16 mouse cellular contexts compared by ENCODE assay signal in the genomic region with DNA sequence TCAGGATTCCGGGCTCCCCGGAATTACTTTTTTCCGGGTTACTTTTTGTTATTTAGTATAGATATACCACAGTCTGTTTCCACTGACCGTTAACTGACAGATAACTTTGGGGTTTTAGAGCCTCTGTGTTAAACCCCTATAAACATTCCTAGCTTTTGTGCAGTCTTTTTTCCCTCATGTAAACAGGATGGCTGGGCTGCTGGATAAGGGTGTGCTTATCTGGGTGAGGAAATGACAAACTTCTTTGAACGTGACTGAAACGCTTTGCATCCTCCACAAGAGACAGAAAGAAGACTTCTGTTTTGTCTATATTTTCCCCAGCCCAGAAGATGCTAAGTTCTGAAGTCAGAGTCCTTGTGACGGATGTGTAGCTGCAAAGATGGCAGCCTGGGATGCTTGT. TPM values are rescaled to one million over a fixed set of nuclear protein-coding genes. Genes with fewer than 3 reads are reported as not detected.
A peak's percentile ranks its signal among the peaks of the same experiment; 100 is the strongest.
DNase-seq lines count a peak whose midpoint lies in the region; ATAC-seq and TF ChIP-seq lines count a peak whose summit lies in the region.
"Had no signal": no experiment of that assay in that cellular context is flagged by ENCODE, and none has a peak within 500 bp of the region (broad histone marks: within the 10 kb centered on the region; RNA-seq: fewer than 3 reads in every experiment).

No protein-coding gene starts in this region.

- no peaks in the 10 kb centered on the region for H3K9me3 ChIP-seq in heart, embryonic 11.5 days (replicated peaks; ENCODE audit: control insufficient read depth, low read length)
- H3K9me3 ChIP-seq in liver, embryonic 13.5 days (replicated peaks), result no peaks in the 10 kb centered on the region
- H3K9me3 ChIP-seq: G1E; intestine, embryonic 15.5 days; midbrain, embryonic 13.5 days; neural tube, embryonic 12.5 days had no signal

- H3K4me2 ChIP-seq in heart, embryonic 11.5 days, result no peak overlapping the region
- no peak overlapping the region for H3K4me2 ChIP-seq in liver, embryonic 13.5 days
- H3K4me2 ChIP-seq: intestine, embryonic 15.5 days; midbrain, embryonic 13.5 days; neural tube, embryonic 12.5 days had no signal

- TF ChIP-seq CTCF in liver, adult 2 months (IDR thresholded peaks at IDR 0.05; ENCODE audit: low read depth, low read length), result no peak

- H3K27me3 ChIP-seq in heart, embryonic 11.5 days (ENCODE audit: control insufficient read depth, insufficient read depth, low read length), result no peaks in the 10 kb centered on the region
- no peaks in the 10 kb centered on the region for H3K27me3 ChIP-seq in liver, adult 2 months (ENCODE audit: control insufficient read depth, insufficient read depth, low read length)
- H3K27me3 ChIP-seq in liver, embryonic 13.5 days, result no peaks in the 10 kb centered on the region
- H3K27me3 ChIP-seq: intestine, embryonic 15.5 days; midbrain, embryonic 13.5 days; neural tube, embryonic 12.5 days had no signal

- DNase-seq in heart, adult 18-20 months, result no peak
- peak; percentile 27 for DNase-seq in liver, adult 2 months (ENCODE audit: extremely low read depth, low read depth, low spot score)
- no peak for DNase-seq in liver
- DNase-seq in liver, embryonic 13.5 days, result no peak
- peak; percentile 61 for DNase-seq in lung, postnatal 25 days (ENCODE audit: low spot score)
- no peak for DNase-seq in cerebellum, adult 18-20 months
- DNase-seq in thymus, adult 18-20 months, result no peak
- DNase-seq: cerebellum, postnatal 25 days; left cerebral cortex, postnatal 4 days; right cerebral cortex, adult 18-20 months; thymus, postnatal 4 days had no signal

- no peaks in the 10 kb centered on the region for H3K79me2 ChIP-seq in liver, adult 2 months (ENCODE audit: control insufficient read depth, insufficient read depth, low read length)

- no peaks in the 10 kb centered on the region for H3K36me3 ChIP-seq in heart, embryonic 11.5 days (ENCODE audit: control insufficient read depth, insufficient read depth, low read length)
- H3K36me3 ChIP-seq in liver, adult 2 months (ENCODE audit: control insufficient read depth, insufficient read depth, low read length), result no peaks in the 10 kb centered on the region
- no peaks in the 10 kb centered on the region for H3K36me3 ChIP-seq in liver, embryonic 13.5 days
- H3K36me3 ChIP-seq: G1E; intestine, embryonic 15.5 days; midbrain, embryonic 13.5 days; neural tube, embryonic 12.5 days had no signal

- no peak for ATAC-seq in heart, embryonic 11.5 days (replicated peaks; ENCODE audit: insufficient number of reproducible peaks, low FRiP score, low TSS enrichment)
- ATAC-seq in liver, embryonic 13.5 days (ENCODE audit: low read depth), result peak; percentile 57
- ATAC-seq: intestine, embryonic 15.5 days; midbrain, embryonic 13.5 days had no signal

- H3K4me3 ChIP-seq in heart, embryonic 11.5 days (ENCODE audit: low read depth, low read length), result no peak overlapping the region
- H3K4me3 ChIP-seq in liver, adult 2 months (ENCODE audit: insufficient read depth, low read depth, low read length), result no peak overlapping the region
- H3K4me3 ChIP-seq in liver, embryonic 13.5 days (replicated peaks), result no peak overlapping the region
- H3K4me3 ChIP-seq: intestine, embryonic 15.5 days; midbrain, embryonic 13.5 days; neural tube, embryonic 12.5 days had no signal

- H3K27ac ChIP-seq in heart, embryonic 11.5 days (ENCODE audit: low read depth, low read length), result peak overlapping the region; percentile 57; the same call in 1 of the 2 replicates
- peak overlapping the region; percentile 27; the same call in 1 of the 2 replicates for H3K27ac ChIP-seq in liver, adult 2 months (replicated peaks; ENCODE audit: insufficient read depth, low read depth, low read length)
- H3K27ac ChIP-seq in liver, embryonic 13.5 days, result peak overlapping the region; percentile 23; the same call in 1 of the 2 replicates
- H3K27ac ChIP-seq: intestine, embryonic 15.5 days; midbrain, embryonic 13.5 days; neural tube, embryonic 12.5 days had no signal

- H3K4me1 ChIP-seq in heart, embryonic 11.5 days (ENCODE audit: control insufficient read depth, insufficient read depth, low read length), result peaks cover 11% of the 10 kb centered on the region
- no peaks in the 10 kb centered on the region for H3K4me1 ChIP-seq in liver, adult 2 months (ENCODE audit: control insufficient read depth, insufficient read depth, low read length)
- peaks cover 20% of the 10 kb centered on the region for H3K4me1 ChIP-seq in liver, embryonic 13.5 days (replicated peaks)

- WGBS in heart, embryonic 11.5 days (ENCODE audit: insufficient replicate concordance), result 43% methylated on average over 7 of the region's 7 CpGs
- WGBS in liver, adult 2 months, result 66% methylated on average over 7 of the region's 7 CpGs
- WGBS in liver, embryonic 13.5 days (ENCODE audit: insufficient replicate concordance), result 21% methylated on average over 7 of the region's 7 CpGs

- no peak overlapping the region for H3K9ac ChIP-seq in heart, embryonic 11.5 days (ENCODE audit: low read depth, low read length)
- no peak overlapping the region for H3K9ac ChIP-seq in liver, adult 2 months (ENCODE audit: low read depth, low read length)
- no peak overlapping the region for H3K9ac ChIP-seq in liver, embryonic 13.5 days
- H3K9ac ChIP-seq: intestine, embryonic 15.5 days; midbrain, embryonic 13.5 days; neural tube, embryonic 12.5 days had no signal

- no peak for TF ChIP-seq POLR2A in liver, adult 2 months (IDR thresholded peaks at IDR 0.05; ENCODE audit: extremely low read depth, insufficient read depth, low read length)

RNA-seq across cellular contexts. Expression of gene Mest, which starts 10.9 kb away (rescaled TPM):
- polyA plus RNA-seq in heart, embryonic 11.5 days (2014; fragmentation: Nextera tagmentation; extraction: Ambion mirVana), result 4,075 and 4,306 TPM in 2 replicates
- 1 to 10 TPM; 5.4 to 6.8 TPM for total RNA-seq in heart, adult 18-20 months (2021)
- total RNA-seq in liver, adult 2 months (2014; rRNA removed), result 1.9 and 9.4 TPM in 2 replicates
- polyA plus RNA-seq in liver, adult 2 months (2012; rRNA removed), result 7.1 and 8.6 TPM in 2 replicates
- 185 and 233 TPM in 2 replicates for polyA plus RNA-seq in liver, embryonic 13.5 days (2015; fragmentation: Nextera tagmentation; extraction: Ambion mirVana)

RNA-seq across cellular contexts. Expression of gene Cep41, which starts 18.9 kb away (rescaled TPM):
- polyA plus RNA-seq in heart, embryonic 11.5 days (2014; fragmentation: Nextera tagmentation; extraction: Ambion mirVana), result 10.9 and 11.0 TPM in 2 replicates
- 1 to 10 TPM; 1.3 to 1.5 TPM for total RNA-seq in heart, adult 18-20 months (2021)
- total RNA-seq in liver, adult 2 months (2014; rRNA removed), result 2.5 TPM in 2 replicates
- 1.3 and 1.4 TPM in 2 replicates for polyA plus RNA-seq in liver, adult 2 months (2012; rRNA removed)
- polyA plus RNA-seq in liver, embryonic 13.5 days (2015; fragmentation: Nextera tagmentation; extraction: Ambion mirVana), result 5.2 and 7.3 TPM in 2 replicates

Comparison
In these comparisons a context has a peak if more than half of its experiments do, and no peak if none do; other contexts are left out.
1. DNase-seq: peak in liver, adult 2 months (single experiment) and lung, postnatal 25 days (single experiment); none in heart, adult 18-20 months (0 of 2), liver (single experiment), liver, embryonic 13.5 days (single experiment), cerebellum, adult 18-20 months (0 of 2) and thymus, adult 18-20 months (0 of 2).
2. RNA of gene Mest, which starts 10.9 kb away (polyA plus RNA-seq): 4,075 to 4,306 TPM in heart, embryonic 11.5 days and 185 to 233 TPM in liver, embryonic 13.5 days; 7.1 to 8.6 TPM in liver, adult 2 months; every median in the first group is over 10 times any median in the second.
3. Peak in every context shown above with its lines, with median percentiles within 50 percentile points of each other: H3K27ac ChIP-seq.